Mouse (Mus musculus) embryonic facial prominence, embryonic 13.5 days (tissue): ENCODE measurements around the gene Csf2rb2. TPM values are rescaled to one million over a fixed set of nuclear protein-coding genes. Genes with fewer than 3 reads are reported as not detected.
"Not testable (repeated sequence)": the region's sequence is repeated elsewhere in the genome, so short reads cannot be mapped to it uniquely, and the experiment has no call there.

ENCODE experiments used
- ATAC-seq: fragments of 200-750 bp; cut with Nextera tagmentation; 2 replicates; pipeline ENCODE4 v1.8.0; 2017; ENCODE audit warnings: low read depth; ENCODE audit not compliant: insufficient number of reproducible peaks, insufficient read depth, low FRiP score, low TSS enrichment
- H3K27ac ChIP-seq: fragments of 300-500 bp; sonication (generic); 2 replicates; pipeline ENCODE4 v1.5.1; 2015; ENCODE audit warnings: moderate library complexity, mild to moderate bottlenecking, inconsistent platforms
- H3K27me3 ChIP-seq: fragments of 300-500 bp; sonication (generic); 2 replicates; pipeline ENCODE4 v1.6.1; 2015; ENCODE audit warnings: mild to moderate bottlenecking, inconsistent platforms
- H3K36me3 ChIP-seq: fragments of 300-500 bp; sonication (generic); 2 replicates; pipeline ENCODE4 v1.6.1; 2015; ENCODE audit warnings: mild to moderate bottlenecking, inconsistent platforms
- H3K4me1 ChIP-seq: fragments of 300-500 bp; sonication (generic); 2 replicates; pipeline ENCODE4 v1.6.1; 2015; ENCODE audit warnings: inconsistent platforms
- H3K4me2 ChIP-seq: fragments of 300-500 bp; sonication (generic); 2 replicates; pipeline ENCODE4 v1.6.1; 2015; ENCODE audit warnings: moderate library complexity, mild to moderate bottlenecking, inconsistent platforms
- H3K4me3 ChIP-seq: fragments of 300-500 bp; sonication (generic); 2 replicates; pipeline ENCODE4 v1.5.1; 2015; ENCODE audit warnings: mild to moderate bottlenecking, inconsistent platforms
- H3K9ac ChIP-seq: fragments of 300-500 bp; sonication (generic); 2 replicates; pipeline ENCODE4 v1.6.1; 2015; ENCODE audit warnings: mild to moderate bottlenecking, inconsistent platforms
- H3K9me3 ChIP-seq: fragments of 300-500 bp; sonication (generic); 2 replicates; pipeline ENCODE4 v1.6.1; 2016; ENCODE audit warnings: inconsistent platforms
- WGBS: fragments of 180-500 bp; shearing (Covaris S2); methylation state at CpG from one replicate; pipeline ENCODE4 v1.1.7; 2015; ENCODE audit warnings: mixed read lengths; 5-methylcytosine and 5-hydroxymethylcytosine counted together
- polyA plus RNA-seq: library from polyadenylated mRNA; unstranded; fragments of >200 nt; fragmentation: Nextera tagmentation; extraction: Ambion mirVana; gene quantifications from 2 replicates; pipeline ENCODE4 v1.2.1, GENCODE M21; 2015

Csf2rb2 gene
- polyA plus RNA-seq, 1 experiment from 2014 or later = 0.70 TPM

DNA sequence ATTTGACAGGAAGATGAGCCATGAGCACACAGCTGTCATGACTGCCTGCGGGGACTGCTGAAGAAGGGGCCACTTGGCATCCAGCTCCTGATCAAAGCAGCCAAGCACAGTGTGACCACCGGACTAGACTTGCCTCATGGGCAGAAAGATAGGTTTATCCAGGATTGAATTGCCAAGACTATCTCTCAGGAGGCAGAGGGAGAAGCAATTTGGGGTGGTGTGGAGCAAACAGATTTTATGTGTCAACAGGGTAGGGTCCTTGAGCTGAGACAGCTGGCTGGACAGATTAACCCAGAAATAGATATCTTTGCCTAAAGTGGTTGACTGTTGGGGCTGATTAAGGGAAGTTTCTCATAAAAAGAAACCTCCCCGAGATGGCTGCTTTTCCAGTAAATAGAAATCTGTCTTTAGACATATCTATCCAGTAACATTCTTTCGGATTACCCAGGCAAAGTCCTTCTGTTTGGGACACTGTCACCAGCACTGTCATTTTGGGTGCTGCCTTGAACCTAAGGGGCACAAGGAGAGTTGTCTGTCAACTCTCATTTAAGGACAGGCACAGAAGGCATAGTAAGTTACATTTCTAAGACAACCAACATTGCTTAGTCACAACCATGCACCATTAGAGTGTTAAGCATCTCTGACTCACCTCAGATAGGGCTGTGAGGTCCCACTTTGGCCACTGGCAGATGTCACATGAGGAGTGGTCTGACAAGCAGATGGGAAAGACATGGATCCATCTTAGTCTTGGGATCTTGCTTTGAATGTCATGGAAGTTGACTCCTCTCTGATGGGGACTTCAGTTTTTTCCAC is 7.1 kb upstream of the Csf2rb2 start:
- not testable (repeated sequence) for H3K9me3 ChIP-seq, H3K27ac ChIP-seq, H3K9ac ChIP-seq, H3K4me3 ChIP-seq, H3K27me3 ChIP-seq, H3K36me3 ChIP-seq, H3K4me2 ChIP-seq, H3K4me1 ChIP-seq, ATAC-seq
- WGBS = 67% methylated on average over 4 of the region's 4 CpGs

DNA sequence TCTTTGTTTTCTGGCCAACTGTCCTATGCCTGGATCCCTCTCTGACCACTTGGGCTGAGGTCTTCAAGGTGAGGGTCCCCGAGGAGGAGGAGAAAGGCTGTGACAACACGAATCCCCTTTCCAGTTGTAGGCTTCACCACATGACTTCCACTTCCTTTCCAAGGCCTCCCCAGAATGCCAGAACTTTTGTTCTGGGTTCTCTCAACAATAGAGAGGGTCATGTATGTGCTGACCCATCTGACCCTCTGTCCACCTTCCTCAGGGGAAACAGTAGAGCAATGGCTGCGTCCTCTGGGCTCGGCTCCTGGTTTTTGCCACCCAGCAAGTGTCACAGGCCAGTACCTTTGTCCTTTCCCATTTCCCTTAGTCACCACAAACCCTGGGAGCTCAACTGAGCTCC is 5.5 kb upstream of the Csf2rb2 start:
- Histone ChIP-seq H3K36me3 (no peaks in the 10 kb centered on the region), H3K9ac (no peak overlapping the region), H3K4me2 (no peak overlapping the region), H3K9me3 (no peaks in the 10 kb centered on the region), H3K27ac (no peak overlapping the region), H3K4me3 (no peak overlapping the region), H3K4me1 (no peaks in the 10 kb centered on the region), H3K27me3 (no peaks in the 10 kb centered on the region)
- WGBS = 74% methylated on average over 4 of the region's 4 CpGs
- ATAC-seq = no peak

DNA sequence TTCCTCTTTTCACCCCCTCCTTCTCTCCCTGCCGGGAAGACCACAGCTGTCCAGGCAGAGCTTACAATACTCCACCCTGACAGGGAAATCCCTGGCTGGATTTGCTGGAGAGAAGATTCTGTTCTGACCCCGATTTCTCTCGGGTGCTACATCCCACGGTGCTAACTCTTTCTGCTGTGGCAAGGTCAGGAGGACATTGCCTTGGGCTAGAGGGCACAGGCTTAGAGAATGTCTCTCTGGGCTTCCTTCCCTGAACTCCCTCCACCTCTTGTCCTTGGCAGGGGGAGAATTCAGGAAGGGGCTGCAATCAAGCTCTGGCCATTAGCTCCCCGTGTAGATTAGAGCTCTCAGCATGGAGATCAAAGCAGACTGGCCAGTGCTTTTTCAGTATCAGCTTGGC is 4.3 kb upstream of the Csf2rb2 start:
- ATAC-seq = no peak
- no peaks in the 10 kb centered on the region for H3K36me3 ChIP-seq
- H3K27ac ChIP-seq = no peak overlapping the region
- no peak overlapping the region for H3K9ac ChIP-seq
- WGBS = 23% methylated on average over 5 of the region's 5 CpGs
- H3K4me2 ChIP-seq = no peak overlapping the region
- H3K27me3 ChIP-seq = no peaks in the 10 kb centered on the region
- H3K4me1 ChIP-seq = no peaks in the 10 kb centered on the region
- H3K4me3 ChIP-seq = no peak overlapping the region
- no peaks in the 10 kb centered on the region for H3K9me3 ChIP-seq

DNA sequence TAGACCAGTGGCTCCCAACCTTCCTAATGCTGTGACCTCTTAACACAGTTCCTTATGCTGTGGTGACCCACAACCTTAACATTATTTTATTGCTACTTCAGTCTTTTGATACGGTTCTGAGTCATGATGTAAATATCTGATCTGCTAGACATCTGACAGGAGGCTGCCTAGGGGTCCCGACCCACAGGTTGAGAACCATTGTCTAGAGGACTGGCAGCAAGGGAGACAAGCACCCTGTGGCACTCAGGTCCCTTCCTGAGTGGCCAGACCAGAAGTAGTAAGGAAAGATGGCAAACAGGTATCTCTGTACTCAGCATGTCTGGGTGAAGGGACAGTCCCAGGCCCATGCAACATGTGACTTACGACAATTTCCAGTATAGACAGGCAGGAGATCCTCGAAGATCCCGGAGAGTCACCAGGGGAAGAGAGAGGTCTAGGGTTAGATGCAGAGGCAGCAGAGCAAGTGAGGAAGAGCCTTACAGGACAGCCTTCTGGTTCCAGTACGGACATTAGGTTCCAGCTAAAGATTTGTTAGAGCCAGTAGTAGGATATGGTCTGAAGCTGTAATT is 1.8 kb downstream of the Csf2rb2 start:
- WGBS = 87% methylated on average over 6 of the region's 6 CpGs
- Histone ChIP-seq H3K27ac (no peak overlapping the region), H3K9ac (no peak overlapping the region), H3K36me3 (no peaks in the 10 kb centered on the region), H3K4me1 (no peaks in the 10 kb centered on the region), H3K4me3 (no peak overlapping the region), H3K27me3 (no peaks in the 10 kb centered on the region), H3K9me3 (no peaks in the 10 kb centered on the region), H3K4me2 (no peak overlapping the region)
- no peak for ATAC-seq

DNA sequence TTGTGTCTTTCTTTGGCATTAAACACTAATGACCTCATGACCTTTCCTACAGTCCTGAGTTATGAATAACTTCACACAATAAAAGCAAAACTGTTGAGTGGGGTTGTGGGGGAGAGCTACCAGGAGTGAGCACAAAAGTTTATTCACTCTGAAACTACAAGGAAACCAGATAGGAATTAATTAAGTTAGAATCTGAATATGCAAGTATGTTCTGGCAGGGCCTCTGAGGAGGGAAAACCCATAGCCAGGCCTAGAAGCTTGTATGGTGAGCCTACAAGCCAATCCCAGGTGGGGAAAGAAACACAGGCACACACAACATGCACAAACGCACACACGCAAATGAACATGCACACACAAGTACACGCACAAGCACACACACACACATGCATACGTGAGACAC is 2.8 kb downstream of the Csf2rb2 start:
- H3K9me3 ChIP-seq = no peaks in the 10 kb centered on the region
- H3K4me2 ChIP-seq = no peak overlapping the region
- H3K4me1 ChIP-seq = no peaks in the 10 kb centered on the region
- no peak overlapping the region for H3K9ac ChIP-seq
- H3K27ac ChIP-seq = no peak overlapping the region
- WGBS = 89% methylated on average over 4 of the region's 4 CpGs
- H3K27me3 ChIP-seq = no peaks in the 10 kb centered on the region
- ATAC-seq = no peak
- H3K4me3 ChIP-seq = no peak overlapping the region
- H3K36me3 ChIP-seq = no peaks in the 10 kb centered on the region

DNA sequence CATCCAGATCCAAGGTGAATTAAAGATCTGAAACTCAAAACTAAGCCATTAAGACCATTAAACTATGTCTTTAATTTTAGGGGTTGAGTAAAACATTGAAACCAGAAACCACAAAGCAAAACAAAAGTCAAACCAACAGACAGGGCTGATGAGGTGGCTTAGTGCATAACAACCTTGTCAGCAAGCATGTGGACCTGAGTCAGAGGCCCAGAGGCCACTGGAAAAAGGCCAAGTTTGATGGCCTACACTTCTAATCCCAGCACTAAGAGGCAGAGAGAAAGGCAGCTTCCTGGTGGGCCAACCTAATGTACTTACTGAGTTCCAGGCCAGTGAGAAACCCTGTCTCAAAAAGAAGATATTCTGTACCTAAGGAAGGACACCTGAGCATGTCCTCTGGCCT is 4.7 kb downstream of the Csf2rb2 start:
- Histone ChIP-seq H3K4me1 (no peaks in the 10 kb centered on the region), H3K9ac (no peak overlapping the region), H3K9me3 (no peaks in the 10 kb centered on the region), H3K4me3 (no peak overlapping the region), H3K4me2 (no peak overlapping the region), H3K36me3 (no peaks in the 10 kb centered on the region), H3K27me3 (no peaks in the 10 kb centered on the region), H3K27ac (no peak overlapping the region)
- ATAC-seq = no peak

DNA sequence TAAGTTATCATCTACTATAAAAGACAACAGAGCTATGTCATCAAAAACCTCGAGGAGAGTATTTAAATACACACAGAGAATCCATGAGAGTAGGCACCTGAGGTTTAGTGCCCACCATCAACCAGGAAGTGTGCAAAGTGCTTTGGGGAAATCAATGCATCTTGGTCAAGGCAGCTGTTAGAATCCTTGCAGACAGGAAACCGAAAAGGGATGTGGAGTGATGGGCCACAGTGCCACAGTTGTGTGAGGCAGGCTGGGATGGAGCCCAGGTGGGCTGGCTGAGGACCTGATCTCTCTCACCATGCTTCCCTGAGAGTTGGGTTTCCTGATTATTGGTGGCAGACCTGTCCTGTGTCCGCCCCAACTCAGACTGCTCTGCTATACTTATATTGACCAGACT is 5.9 kb downstream of the Csf2rb2 start:
- H3K27me3 ChIP-seq = no peaks in the 10 kb centered on the region
- no peak for ATAC-seq
- H3K4me2 ChIP-seq = no peak overlapping the region
- H3K4me1 ChIP-seq = no peaks in the 10 kb centered on the region
- no peaks in the 10 kb centered on the region for H3K9me3 ChIP-seq
- H3K9ac ChIP-seq = no peak overlapping the region
- no peaks in the 10 kb centered on the region for H3K36me3 ChIP-seq
- no peak overlapping the region for H3K27ac ChIP-seq
- no peak overlapping the region for H3K4me3 ChIP-seq
- WGBS = 76% methylated on average over 3 of the region's 3 CpGs

DNA sequence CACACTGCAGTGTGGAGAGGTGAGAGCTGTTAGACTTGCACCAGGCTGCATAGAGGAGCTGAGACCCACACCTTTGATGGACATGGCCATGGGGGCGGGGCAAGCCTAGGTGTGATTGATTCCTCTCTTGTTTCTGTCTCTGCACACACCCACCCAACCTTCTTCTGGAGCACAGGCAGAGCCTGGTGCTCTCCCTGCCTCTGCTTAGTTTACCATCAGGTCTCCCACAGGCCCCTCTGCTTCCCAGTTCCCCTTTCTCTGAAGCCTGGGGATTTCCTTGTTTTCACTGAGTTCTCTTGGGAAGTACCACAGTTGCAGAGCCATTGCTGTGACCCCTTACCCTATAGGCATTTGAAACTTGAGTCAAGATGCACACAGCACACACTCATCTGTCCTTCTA is 7.0 kb downstream of the Csf2rb2 start:
- no peaks in the 10 kb centered on the region for H3K27me3 ChIP-seq
- WGBS = 76% methylated on average over 1 of the region's 1 CpGs
- no peak overlapping the region for H3K27ac ChIP-seq
- ATAC-seq = no peak
- H3K9me3 ChIP-seq = no peaks in the 10 kb centered on the region
- H3K4me1 ChIP-seq = no peaks in the 10 kb centered on the region
- no peak overlapping the region for H3K4me3 ChIP-seq
- no peak overlapping the region for H3K9ac ChIP-seq
- no peaks in the 10 kb centered on the region for H3K36me3 ChIP-seq
- H3K4me2 ChIP-seq = no peak overlapping the region

DNA sequence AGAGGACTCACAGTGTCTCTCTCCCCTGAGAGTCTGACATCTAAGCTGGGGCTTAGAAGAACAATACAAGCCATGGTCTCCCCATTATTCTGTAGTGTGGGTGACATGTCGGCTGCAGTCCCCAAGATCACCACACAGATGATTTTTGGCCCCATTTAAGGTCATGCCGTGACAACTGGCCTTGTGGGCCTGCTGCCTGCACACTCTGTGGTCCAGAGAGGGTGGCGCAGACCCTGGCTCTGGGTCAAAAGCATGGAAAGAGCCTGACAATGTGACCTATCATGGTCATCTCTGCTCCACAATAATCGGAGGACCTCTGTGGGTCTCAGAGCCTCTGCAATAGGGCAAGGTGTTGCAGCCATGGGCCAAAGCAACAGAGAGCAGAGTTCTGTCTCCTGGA is 11.8 kb downstream of the Csf2rb2 start:
- WGBS = 76% methylated on average over 4 of the region's 4 CpGs
- Histone ChIP-seq H3K36me3 (no peaks in the 10 kb centered on the region), H3K4me2 (no peak overlapping the region), H3K4me1 (no peaks in the 10 kb centered on the region), H3K4me3 (no peak overlapping the region), H3K27me3 (no peaks in the 10 kb centered on the region), H3K27ac (no peak overlapping the region), H3K9me3 (no peaks in the 10 kb centered on the region), H3K9ac (no peak overlapping the region)
- ATAC-seq = no peak

DNA sequence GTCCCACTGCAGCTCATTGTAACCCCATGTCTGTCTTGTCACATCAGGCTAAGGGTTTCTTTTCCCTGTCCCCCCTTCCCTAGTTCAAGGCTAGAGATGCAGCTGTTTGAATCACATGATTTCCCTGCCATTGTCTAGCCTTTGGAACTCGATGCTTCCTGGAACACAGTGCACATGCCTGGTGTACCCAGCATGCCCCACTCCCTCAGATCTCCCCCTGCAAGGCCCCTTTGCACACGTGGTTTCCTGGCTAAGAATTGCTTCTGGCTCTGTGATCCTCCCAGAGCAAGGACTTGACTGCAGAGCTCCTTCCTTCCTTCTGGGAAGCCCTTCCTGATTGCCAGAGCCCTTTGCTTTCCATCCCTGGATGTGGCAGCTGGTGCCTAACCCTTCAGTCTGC is 12.3 kb downstream of the Csf2rb2 start:
- not testable (repeated sequence) for H3K9me3 ChIP-seq, H3K27me3 ChIP-seq, H3K36me3 ChIP-seq, H3K4me1 ChIP-seq, ATAC-seq, H3K27ac ChIP-seq, H3K4me3 ChIP-seq, H3K9ac ChIP-seq, H3K4me2 ChIP-seq
- WGBS = 4% methylated on average over 2 of the region's 2 CpGs

DNA sequence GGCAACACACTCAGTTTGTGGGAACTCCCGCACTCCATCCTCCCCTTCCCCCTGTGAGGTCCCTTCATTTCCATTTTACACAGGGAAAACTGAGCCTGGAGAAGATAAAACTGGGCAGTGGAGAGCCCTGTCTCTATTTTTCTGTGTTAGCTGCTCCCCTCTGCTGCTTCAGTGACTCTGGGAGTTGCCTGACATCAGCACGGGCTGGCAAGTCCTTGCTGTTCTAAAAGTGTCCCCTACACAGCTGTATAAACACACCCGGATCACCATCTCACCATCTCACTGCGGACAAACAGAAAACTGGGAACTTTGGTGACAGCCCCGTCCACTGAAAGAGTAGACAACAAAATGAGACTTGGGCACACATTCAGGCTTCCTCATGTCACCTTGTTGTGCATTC is 15.7 kb downstream of the Csf2rb2 start:
- H3K27ac ChIP-seq, H3K4me3 ChIP-seq, H3K9ac ChIP-seq, H3K27me3 ChIP-seq, H3K9me3 ChIP-seq, H3K4me1 ChIP-seq, H3K36me3 ChIP-seq, H3K4me2 ChIP-seq, ATAC-seq: not testable (repeated sequence)
- WGBS = 65% methylated on average over 5 of the region's 5 CpGs

DNA sequence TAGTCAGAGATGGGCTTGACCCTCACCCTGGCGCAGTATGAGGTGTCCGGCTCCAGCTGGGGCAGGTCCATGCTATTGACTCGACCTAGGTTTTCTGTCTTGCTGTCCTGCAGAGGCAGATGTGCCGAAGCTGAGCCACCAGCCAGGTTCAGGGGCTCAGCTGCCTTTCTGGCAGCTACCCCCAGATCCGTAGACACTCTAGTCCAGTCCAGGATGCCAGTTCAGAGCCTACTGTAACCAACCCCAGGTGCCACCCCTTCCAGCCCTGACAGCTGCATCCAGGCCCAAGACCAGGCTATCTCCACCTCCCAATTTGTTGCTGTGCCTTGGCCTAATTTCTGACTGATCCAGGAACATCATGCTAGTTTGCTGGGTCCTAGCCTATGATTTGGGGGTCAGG is 17.6 kb downstream of the Csf2rb2 start:
- Histone ChIP-seq H3K4me1 (no peaks in the 10 kb centered on the region), H3K4me3 (no peak overlapping the region), H3K9ac (no peak overlapping the region), H3K27me3 (no peaks in the 10 kb centered on the region), H3K27ac (no peak overlapping the region), H3K36me3 (no peaks in the 10 kb centered on the region), H3K9me3 (no peaks in the 10 kb centered on the region), H3K4me2 (no peak overlapping the region)
- WGBS = 83% methylated on average over 5 of the region's 5 CpGs
- ATAC-seq = no peak
